Mouse (Mus musculus): ENCODE results near the gene Tle3.
A peak's percentile ranks its signal among the peaks of the same experiment; 100 is the strongest.

Tle3 gene

DNA sequence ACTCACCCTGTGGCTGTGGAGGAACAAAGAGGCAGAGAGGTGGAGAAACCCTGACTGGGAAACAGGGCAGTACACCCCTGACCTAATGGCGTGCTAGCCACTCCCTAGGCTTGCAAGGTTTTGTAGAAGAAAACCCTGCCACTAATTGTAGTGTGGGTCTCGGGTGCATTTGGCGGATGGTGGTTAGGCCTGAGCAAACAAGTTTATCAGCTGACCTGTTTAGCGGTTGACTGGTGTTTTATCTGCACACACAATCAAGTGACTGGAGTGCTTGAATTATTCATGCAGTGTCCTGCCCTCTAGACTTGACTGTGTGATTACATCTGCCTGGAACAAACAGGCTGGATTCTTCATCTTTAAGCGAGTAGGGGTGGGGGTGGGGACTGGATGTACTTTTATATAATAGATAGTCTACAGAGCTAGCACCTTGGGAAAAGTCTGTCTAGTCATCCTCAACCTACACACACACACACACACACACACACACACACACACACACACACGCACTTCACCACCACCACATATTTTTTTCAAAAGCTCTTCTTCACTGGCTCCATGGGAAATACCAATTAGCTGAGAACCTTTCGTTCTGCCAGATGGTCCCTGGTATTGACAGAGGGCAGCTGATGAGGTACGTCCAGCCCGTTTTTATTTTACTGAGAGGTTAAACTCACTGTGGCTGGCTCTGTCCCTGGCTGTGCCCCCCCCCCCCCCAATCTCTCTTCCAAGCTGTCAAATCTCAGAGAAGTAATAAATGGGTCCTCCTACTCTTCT lies 5.7 kb downstream of the Tle3 start:
- DNase-seq (ENCODE audit: low read depth) = peak; percentile 99

DNA sequence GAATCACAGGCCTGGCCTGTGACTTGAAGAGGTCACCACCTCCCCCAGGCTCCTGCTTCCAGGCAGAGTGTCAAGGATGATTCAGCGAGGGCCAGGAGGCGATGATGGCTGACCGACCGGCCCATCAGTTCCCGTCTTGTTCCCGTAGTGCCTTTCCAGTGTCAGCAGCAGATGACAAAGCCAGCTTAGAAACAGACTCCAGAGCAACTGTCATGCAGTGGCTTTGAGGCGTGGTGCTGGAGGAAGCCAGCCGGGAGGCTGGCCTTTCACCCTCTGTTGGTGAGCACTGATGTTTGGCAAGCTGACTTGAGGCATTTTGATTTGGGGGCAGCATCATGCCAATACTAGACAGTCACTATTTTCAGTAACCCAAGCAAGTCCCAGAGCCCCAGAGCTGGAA lies 6.3 kb downstream of the Tle3 start:
- peak; percentile 88 for DNase-seq (ENCODE audit: low read depth)

DNA sequence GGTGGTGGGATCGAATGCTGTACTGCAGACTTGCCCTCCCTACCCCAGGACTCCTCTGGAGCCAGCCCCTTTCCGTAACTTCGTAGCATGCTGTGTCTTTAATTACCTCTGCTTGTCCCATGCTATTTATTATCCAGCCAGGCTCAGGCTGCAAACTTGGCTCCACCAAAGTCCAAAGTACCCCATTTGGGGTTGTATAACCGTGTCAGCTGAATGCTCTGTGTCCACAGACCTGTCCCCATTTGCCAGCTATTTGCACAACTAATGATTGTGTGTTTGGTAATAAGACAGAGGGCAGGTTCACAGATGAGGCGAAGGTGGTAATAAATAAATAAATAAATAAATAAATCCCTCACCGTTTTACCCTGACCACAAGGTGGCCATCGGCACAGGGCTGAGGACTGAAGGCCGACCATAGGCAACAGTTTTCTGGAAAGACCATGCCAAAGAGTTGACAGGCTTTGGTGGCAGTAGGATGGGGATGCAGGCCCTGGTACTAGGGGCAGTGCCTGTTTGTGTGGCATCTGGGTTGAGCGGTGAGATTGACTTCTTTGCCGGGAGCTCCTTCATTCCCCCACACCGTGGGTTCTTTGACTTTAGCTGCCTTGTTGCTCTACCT lies 7.0 kb downstream of the Tle3 start:
- DNase-seq (ENCODE audit: low read depth) = no peak

DNA sequence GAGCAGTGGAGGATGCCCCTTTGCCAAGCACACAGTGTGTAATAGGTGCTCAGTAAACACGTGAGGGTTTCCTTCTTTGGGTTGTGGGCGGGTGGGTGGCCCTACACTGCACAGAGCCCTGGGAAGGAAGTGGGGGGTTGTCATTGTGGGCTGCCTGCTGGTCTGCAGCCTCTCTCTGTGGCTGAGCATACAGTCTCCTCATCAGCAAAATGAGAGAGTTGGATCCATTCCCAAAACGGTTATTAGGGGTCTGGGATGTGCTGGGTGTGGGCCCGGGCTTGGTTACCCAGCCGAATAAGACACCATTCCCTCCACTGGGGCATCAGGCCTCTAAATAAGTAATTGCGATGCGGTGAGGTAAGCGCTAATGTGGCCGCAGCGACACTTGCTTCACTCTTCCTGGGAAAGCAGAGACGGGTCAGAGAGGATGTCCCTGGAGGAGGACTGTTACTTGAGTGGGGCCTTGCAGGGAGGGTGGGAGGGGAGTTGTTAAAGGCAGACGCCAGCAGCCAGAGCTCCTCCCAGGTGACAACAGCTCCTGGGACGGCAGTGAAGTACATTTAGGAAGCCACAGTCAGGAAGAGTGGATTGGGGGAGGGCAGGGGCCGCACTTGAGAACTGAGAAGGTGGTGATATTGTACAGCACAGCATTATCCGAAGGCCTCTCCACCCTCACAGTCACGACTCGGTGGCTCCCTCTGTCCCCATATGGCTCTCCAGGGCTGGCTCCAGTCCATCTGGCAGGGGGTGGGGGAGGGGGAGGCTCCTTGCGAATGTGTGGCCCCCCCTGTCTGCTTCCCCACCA lies 8.3 kb downstream of the Tle3 start:
- peak; percentile 88 for DNase-seq (ENCODE audit: low read depth)

DNA sequence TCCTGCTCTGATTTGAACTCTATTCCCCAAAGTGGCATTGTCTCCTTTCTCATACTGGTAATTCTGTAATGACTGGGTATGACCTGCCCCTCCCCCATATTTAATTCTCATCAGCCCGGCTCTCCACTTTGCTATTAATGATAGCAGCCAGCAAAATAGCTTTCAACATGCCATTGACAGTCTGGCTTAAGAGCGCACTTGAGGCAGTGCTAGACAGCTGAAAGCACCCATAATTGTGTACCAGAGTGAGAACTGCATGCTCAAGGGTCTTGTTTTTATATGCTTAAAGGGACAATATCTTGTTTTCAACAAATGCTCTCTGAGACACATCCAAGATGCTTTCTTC lies 8.9 kb downstream of the Tle3 start:
- no peak for DNase-seq (ENCODE audit: low read depth)

GRCm38 (mm10) chr9:61381445-61381844 lies 9.3 kb downstream of the Tle3 start:
- no peak for DNase-seq (ENCODE audit: low read depth)

GRCm38 (mm10) chr9:61382595-61383186 lies 10.5 kb downstream of the Tle3 start:
- DNase-seq (ENCODE audit: low read depth) = no peak

DNA sequence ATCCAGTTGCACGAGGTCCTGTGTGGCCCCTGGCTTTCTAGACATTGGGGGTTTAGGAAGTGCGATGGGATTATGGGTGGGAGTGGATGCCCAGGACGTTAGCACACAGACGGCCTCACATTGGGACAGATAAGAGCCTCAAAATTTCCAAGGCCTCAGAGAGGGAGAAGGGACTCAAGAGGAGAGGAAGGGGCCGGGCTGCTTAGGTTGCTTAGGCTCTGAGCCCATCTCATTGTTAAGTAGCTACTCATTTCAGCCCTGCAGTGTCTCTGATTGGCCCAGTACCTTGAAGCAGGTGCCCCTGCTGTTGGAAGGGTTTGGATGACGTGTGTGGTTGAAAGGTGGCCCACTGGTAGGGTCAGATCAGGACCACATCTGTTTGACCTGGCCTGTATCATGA lies 11.9 kb downstream of the Tle3 start:
- DNase-seq (ENCODE audit: low read depth) = no peak

GRCm38 (mm10) chr9:61384646-61385443 lies 12.7 kb downstream of the Tle3 start:
- DNase-seq (ENCODE audit: low read depth) = no peak

DNA sequence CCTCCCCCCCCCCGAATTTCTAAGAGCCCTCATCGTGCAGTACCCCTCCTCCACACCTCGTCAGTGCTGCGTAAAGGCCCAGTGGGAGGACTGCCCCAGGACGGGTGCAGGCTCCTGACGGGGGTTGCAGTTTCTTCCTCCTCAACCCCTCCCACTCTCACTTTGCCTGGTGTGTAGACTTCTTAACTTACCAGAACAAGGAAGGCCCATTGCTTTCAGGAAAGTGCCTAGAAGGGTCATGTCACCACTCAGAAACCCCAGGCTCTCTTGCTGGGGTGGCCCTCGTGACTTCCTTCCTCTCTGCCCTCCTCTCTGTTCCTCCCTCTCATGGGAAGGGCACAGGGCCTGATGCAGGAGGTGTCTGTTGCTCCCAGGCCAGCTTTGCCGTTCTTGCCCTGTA lies 13.6 kb downstream of the Tle3 start:
- peak; percentile 81 for DNase-seq (ENCODE audit: low read depth)

DNA sequence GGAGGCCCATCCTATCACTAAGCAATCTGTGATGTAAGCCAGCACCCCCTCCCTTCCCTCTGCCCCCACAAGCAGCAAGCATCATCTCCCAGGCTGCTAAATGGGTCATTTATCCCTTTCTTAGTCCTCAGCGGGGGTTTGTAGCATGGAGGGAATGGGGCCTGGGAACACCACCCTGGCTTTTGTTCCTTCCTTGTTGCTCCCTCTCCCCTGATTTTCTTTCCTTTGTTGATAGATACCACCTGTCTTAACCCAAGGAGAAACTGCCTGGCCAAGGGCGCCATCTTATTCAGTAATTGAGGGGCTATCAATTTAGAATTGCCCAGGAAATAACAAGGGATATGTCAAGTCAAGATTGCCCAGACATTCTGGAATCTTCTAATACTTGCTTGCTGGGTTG lies 14.1 kb downstream of the Tle3 start:
- DNase-seq (ENCODE audit: low read depth) = no peak

DNA sequence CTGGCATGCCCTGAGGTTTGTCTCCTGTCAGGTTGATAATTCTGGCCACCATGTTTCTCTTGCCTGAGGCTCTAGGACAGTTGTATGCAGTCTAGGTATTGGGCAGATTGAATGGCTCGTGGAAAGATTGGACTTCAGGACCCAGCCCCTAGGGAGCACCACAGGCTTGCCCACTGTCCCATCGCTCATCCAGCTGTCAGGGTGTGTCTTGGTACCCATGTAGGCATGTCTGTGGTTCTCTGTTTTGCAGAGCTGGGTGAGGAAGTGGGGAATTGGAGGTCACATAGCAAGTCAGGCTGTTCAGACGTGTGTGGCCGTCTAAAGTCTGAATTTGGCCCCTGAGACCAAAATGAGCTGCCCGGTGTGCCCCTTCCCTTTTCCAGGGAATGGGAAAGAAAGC lies 15.6 kb downstream of the Tle3 start:
- no peak for DNase-seq (ENCODE audit: low read depth)

DNA sequence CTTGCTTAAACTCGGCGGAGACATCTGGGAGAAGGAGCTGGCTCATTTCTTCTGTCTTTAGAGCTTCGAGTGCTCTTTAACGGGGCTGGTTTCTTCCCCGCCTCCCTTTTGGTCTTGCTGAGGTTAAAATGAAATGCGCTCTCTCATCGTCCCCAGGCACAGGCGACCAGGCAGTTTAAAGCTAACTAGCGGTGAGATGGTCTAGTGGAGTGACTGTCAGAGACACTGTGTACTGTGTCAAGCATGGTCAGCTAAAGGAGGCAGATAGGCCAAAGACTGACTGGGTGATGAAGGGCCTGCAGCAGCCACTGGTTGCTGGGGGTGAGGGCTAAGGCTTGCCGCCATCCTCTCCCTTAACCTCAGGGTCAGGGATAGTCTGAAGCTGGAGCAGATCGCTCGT lies 16.0 kb downstream of the Tle3 start:
- no peak for DNase-seq (ENCODE audit: low read depth)

DNA sequence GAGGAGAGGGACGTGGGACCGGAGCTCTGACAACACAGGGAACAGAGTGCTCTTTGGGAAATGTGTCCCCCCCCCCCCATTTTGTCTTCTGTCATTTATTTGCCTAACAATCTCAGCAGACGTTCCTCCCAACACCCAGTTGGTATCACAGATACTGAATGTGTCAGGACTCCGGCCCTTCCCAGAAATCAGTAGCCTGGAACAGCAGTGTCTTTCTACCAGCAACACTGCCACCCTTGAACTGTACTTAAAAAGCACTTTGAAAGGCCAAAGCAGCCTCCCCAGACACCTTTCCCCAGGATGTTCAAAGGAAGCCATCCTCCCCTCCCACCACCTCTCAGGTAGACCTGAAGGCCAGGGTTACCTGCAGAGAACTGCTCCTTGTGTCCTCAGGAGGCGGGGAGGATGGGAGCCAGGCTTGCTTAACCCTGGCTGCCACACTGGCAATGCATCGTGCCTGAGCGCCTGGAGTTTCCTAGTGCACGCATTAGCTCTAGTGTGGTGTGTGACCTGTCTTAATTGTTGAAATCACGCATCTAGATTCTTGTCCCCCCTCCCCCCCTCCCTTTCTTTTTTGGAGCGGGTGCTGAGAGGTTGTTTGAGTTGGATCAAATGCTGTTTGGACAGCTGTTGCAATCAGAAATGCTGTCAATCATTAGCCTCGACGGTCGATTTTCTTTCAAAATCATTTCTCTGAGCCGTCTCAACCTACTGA lies 16.7 kb downstream of the Tle3 start:
- no peak for DNase-seq (ENCODE audit: low read depth)

DNA sequence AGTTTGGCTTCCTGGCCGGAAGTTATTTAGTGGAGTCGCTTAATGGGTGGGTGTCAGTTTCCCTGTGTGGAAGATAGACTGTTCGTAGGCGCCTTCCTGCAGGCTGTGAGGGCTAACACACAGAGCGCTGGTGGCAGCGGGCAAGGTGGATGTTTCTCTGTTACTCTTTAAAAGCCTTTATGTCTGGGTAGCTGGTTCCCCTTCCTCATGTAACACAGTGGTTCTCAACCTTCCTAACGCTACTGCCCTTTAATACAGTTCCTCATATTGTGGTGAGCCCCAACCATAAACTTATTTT lies 17.2 kb downstream of the Tle3 start:
- peak; percentile 27 for DNase-seq (ENCODE audit: low read depth)

- DNase-seq (ENCODE audit: low read depth) = peak; percentile 62
These were observed 19.6 kb downstream of the Tle3 start for GRCm38 (mm10) chr9:61391570-61392337.

DNA sequence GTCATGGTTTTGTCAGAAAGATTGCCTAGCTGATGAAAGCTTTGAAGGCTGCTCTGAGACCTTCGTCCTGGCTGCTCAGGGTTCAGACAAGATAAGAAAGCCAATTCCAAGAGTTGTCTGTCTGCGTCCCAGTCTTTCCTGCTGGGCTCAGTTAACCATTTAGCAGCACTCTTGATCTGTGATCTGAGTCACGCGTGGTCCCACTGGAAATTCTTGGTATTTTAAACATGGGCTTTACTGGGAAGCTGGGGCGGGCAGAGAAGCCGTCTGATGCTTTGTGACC lies 20.1 kb downstream of the Tle3 start:
- no peak for DNase-seq (ENCODE audit: low read depth)

GRCm38 (mm10) chr9:61393161-61393560 lies 21.0 kb downstream of the Tle3 start:
- DNase-seq (ENCODE audit: low read depth) = no peak

DNA sequence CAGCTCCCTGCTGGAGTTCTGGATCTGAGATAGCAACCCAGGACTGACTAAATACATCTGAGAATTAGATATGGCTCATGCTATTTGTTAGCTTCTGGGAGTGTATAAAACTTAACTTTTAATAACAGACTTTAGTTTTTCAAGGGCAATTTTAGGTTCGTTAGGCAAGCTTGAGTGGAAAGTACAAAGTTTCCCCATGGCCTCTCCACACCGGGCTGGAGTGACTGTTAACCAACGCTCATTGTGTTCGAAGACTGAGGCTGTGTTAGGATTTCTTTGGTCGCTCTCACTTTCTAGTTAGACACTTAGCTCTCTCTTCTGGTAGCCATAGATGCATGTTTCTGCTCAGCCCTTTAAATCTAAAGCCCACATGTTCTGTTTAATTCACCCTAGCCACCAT lies 21.7 kb downstream of the Tle3 start:
- DNase-seq (ENCODE audit: low read depth) = no peak

GRCm38 (mm10) chr9:61395071-61395470 lies 22.9 kb downstream of the Tle3 start:
- DNase-seq (ENCODE audit: low read depth) = no peak

DNA sequence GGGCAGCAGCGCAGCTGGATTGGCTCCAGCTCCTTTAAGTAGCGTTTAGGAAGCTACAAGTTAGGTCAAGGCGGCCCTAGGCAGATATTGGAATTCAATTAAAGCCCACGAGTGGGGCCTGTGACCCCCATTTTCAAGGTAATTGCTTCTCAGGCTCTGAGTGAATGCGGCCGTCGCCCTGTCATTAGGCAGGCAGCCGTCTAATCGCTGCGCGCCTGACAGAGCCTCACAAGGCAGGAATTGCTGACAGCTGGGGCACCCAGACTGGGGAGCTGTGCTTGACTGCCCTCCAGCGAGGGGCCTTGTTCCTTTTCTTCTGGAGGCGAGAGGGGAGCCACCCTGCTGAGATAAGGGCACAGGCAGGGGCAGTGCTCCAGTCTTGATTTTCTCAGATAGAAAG lies 24.3 kb downstream of the Tle3 start:
- DNase-seq (ENCODE audit: low read depth) = no peak
